Mouse (Mus musculus) small intestine, adult 2 months (tissue): ENCODE data around the gene E4f1.

Experiments
- CTCF ChIP-seq: fragments of 200-500 bp; IDR thresholded peaks from 2 replicates; pipeline ENCODE4 v1.5.1; 2012; ENCODE audit warnings: low read depth, mild to moderate bottlenecking, control low read depth, inconsistent platforms, low read length, moderate library complexity, mixed read lengths; ENCODE audit not compliant: insufficient replicate concordance, insufficient read length; ENCODE audit errors: extremely low read depth
- POLR2A ChIP-seq: fragments of 200-500 bp; IDR thresholded peaks from 2 replicates; pipeline ENCODE4 v1.6.1; 2012; ENCODE audit warnings: low read depth, mild to moderate bottlenecking, control low read depth, inconsistent platforms, low read length, moderate library complexity

GRCm38 (mm10) chr17:24414230-24414976, 55.7 kb downstream of the E4f1 start, which contains the start of gene Rnps1:
- TF ChIP-seq CTCF: no peak
- peak; percentile 51; the same call in 1 of the 2 replicates for TF ChIP-seq POLR2A
